Comparison of ENCODE assay signal across 9 mouse cellular contexts in the genomic region with DNA sequence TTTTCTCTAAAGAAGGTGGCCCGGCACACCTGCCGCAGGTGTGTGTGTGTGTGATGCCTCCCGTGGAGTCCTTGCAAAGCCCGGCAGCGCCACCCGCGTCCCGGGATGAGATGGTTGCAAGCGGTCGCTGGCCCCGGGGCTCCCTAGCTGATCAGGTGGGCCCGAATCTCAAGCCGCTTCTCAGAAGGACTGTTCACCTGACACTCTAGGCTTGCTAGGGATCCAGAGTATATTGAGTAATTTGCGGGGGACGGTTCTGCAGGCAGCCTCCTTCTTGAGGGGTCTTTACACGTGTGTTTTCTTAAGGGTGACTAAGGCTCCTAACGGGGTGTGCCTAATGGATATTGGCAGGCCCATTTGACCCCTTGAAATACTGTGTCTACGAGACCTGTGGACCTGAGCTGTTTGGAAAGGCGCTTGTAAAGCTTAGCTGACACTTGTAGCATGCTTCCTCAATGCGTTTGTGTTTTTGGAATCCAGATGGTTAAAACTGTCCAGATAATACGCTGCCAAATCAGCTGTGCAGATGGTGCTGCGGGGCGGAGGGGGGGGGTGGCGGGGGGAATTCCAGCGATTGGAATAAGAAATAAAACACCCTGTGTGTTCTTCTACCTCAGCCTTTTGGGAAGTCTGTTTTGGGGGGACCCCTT. TPM values are rescaled to one million over a fixed set of nuclear protein-coding genes. Genes with fewer than 3 reads are reported as not detected.
DNase-seq lines count a peak whose midpoint lies in the region; ATAC-seq and TF ChIP-seq lines count a peak whose summit lies in the region.
"Had no signal": no experiment of that assay in that cellular context is flagged by ENCODE, and none has a peak within 500 bp of the region (broad histone marks: within the 10 kb centered on the region; RNA-seq: fewer than 3 reads in every experiment).

No protein-coding gene starts in this region.

- peak; percentile 25 to 26 for DNase-seq in frontal cortex, postnatal 25 days (ENCODE audit: low spot score in 2 of 2)
- no peak for DNase-seq in frontal cortex, postnatal 14 days (ENCODE audit: low spot score in 2 of 2)
- DNase-seq in cerebellum, postnatal 10 days, result peak; percentile 55 to 59
- DNase-seq in gastrocnemius, postnatal 25 days, result peak; percentile 20
- peak; percentile 66 for DNase-seq in thymus, adult 2 months

- H3K27me3 ChIP-seq in intestine, embryonic 16.5 days (replicated peaks; ENCODE audit: control insufficient read depth, insufficient read depth, low read length), result no peaks in the 10 kb centered on the region
- peaks cover 7% of the 10 kb centered on the region; the same call in 1 of the 2 replicates for H3K27me3 ChIP-seq in liver, embryonic 16.5 days (ENCODE audit: control insufficient read depth, insufficient read depth, low read depth, low read length)
- peaks cover 11% of the 10 kb centered on the region for H3K27me3 ChIP-seq in neural tube, embryonic 13.5 days
- H3K27me3 ChIP-seq in thymus, adult 2 months (ENCODE audit: control insufficient read depth, insufficient read depth, low read length), result no peaks in the 10 kb centered on the region

- H3K36me3 ChIP-seq in intestine, embryonic 16.5 days (ENCODE audit: control insufficient read depth, insufficient read depth, low read length), result no peaks in the 10 kb centered on the region
- H3K36me3 ChIP-seq in liver, embryonic 16.5 days (ENCODE audit: control insufficient read depth, insufficient read depth), result peaks cover 4% of the 10 kb centered on the region
- no peaks in the 10 kb centered on the region for H3K36me3 ChIP-seq in neural tube, embryonic 13.5 days
- peaks cover 26% of the 10 kb centered on the region for H3K36me3 ChIP-seq in thymus, adult 2 months (ENCODE audit: control insufficient read depth, insufficient read depth, low read length)
- H3K36me3 ChIP-seq: G1E had no signal

- H3K4me3 ChIP-seq in intestine, embryonic 16.5 days (ENCODE audit: low read length), result peak overlapping the region; percentile 80
- peak overlapping the region; percentile 89 for H3K4me3 ChIP-seq in liver, embryonic 16.5 days (ENCODE audit: low read depth, low read length)
- H3K4me3 ChIP-seq in neural tube, embryonic 13.5 days, result peak overlapping the region; percentile 73
- peak overlapping the region; percentile 82 for H3K4me3 ChIP-seq in thymus, adult 2 months (ENCODE audit: control insufficient read depth, insufficient read depth, low read length)

- 1% methylated on average over 25 of the region's 25 CpGs for WGBS in intestine, embryonic 16.5 days
- 2% methylated on average over 25 of the region's 25 CpGs for WGBS in liver, embryonic 16.5 days (ENCODE audit: insufficient replicate concordance)
- WGBS in neural tube, embryonic 13.5 days, result 3% methylated on average over 25 of the region's 25 CpGs
- 0% methylated on average over 25 of the region's 25 CpGs for whole genome bisulfite sequencing in thymus, adult 2 months

- peak overlapping the region; percentile 84 for H3K9ac ChIP-seq in intestine, embryonic 16.5 days (ENCODE audit: low read depth, low read length)
- peak overlapping the region; percentile 93 for H3K9ac ChIP-seq in liver, embryonic 16.5 days (ENCODE audit: low read depth, low read length)
- peak overlapping the region; percentile 81 for H3K9ac ChIP-seq in neural tube, embryonic 13.5 days

- peak overlapping the region; percentile 68 for H3K27ac ChIP-seq in intestine, embryonic 16.5 days (ENCODE audit: low read length)
- H3K27ac ChIP-seq in liver, embryonic 16.5 days (ENCODE audit: low read length), result peak overlapping the region; percentile 69
- H3K27ac ChIP-seq in neural tube, embryonic 13.5 days (replicated peaks), result no peak overlapping the region
- peak overlapping the region; percentile 86 for H3K27ac ChIP-seq in thymus, adult 2 months (ENCODE audit: control insufficient read depth, insufficient read depth, low read length)

- peaks cover 13% of the 10 kb centered on the region for H3K4me1 ChIP-seq in intestine, embryonic 16.5 days (ENCODE audit: control insufficient read depth, insufficient read depth, low read length)
- peaks cover 38% of the 10 kb centered on the region for H3K4me1 ChIP-seq in liver, embryonic 16.5 days (ENCODE audit: control insufficient read depth, low read depth, low read length)
- peaks cover 42% of the 10 kb centered on the region for H3K4me1 ChIP-seq in neural tube, embryonic 13.5 days (replicated peaks)
- H3K4me1 ChIP-seq in thymus, adult 2 months (replicated peaks; ENCODE audit: control insufficient read depth, insufficient read depth, low read length), result peaks cover 9% of the 10 kb centered on the region

- TF ChIP-seq CTCF in thymus, adult 2 months (IDR thresholded peaks at IDR 0.05; ENCODE audit: borderline replicate concordance, control insufficient read depth, extremely low read depth, insufficient read depth, low read length, poor library complexity), result no peak

- TF ChIP-seq POLR2A in thymus, adult 2 months (IDR thresholded peaks at IDR 0.05; ENCODE audit: control insufficient read depth, extremely low read depth, insufficient read depth, low read length, poor library complexity), result no peak

- H3K9me3 ChIP-seq in intestine, embryonic 16.5 days (ENCODE audit: control insufficient read depth, low read length), result no peaks in the 10 kb centered on the region
- H3K9me3 ChIP-seq in liver, embryonic 16.5 days (replicated peaks; ENCODE audit: control insufficient read depth, low read length), result no peaks in the 10 kb centered on the region
- no peaks in the 10 kb centered on the region for H3K9me3 ChIP-seq in neural tube, embryonic 13.5 days

- ATAC-seq in intestine, embryonic 16.5 days, result peak; percentile 12
- ATAC-seq in liver, embryonic 16.5 days (ENCODE audit: low read depth), result no peak
- 0 out of 2 replicates have a peak, but pooled peaks have one; percentile 22 for ATAC-seq in neural tube, embryonic 13.5 days (ENCODE audit: low read depth)

- H3K4me2 ChIP-seq in intestine, embryonic 16.5 days (ENCODE audit: low read depth, low read length), result peak overlapping the region; percentile 89
- H3K4me2 ChIP-seq in liver, embryonic 16.5 days (ENCODE audit: low read depth, low read length), result peak overlapping the region; percentile 65
- H3K4me2 ChIP-seq in neural tube, embryonic 13.5 days, result peak overlapping the region; percentile 97

RNA-seq across cellular contexts. Expression of a gene that starts 0.9 kb away (rescaled TPM):
- 10 to 100 TPM in 1 of 2 experiments, 1 to 10 TPM in 1; 6.1 to 11.4 TPM for total RNA-seq in gastrocnemius, postnatal 25 days (2021)
- 6.1 and 6.6 TPM in 2 replicates for polyA plus RNA-seq in intestine, embryonic 16.5 days (2015; fragmentation: Nextera tagmentation; extraction: Ambion mirVana)
- 7.7 and 8.0 TPM in 2 replicates for polyA plus RNA-seq in liver, embryonic 16.5 days (2015; fragmentation: Nextera tagmentation; extraction: Ambion mirVana)
- 7.9 and 10.0 TPM in 2 replicates for polyA plus RNA-seq in neural tube, embryonic 13.5 days (2015; fragmentation: Nextera tagmentation; extraction: Ambion mirVana)
- 54.0 and 54.2 TPM in 2 replicates for polyA plus RNA-seq in thymus, adult 2 months (2012; rRNA removed)

Comparison
In these comparisons a context has a peak if more than half of its experiments do, and no peak if none do; other contexts are left out.
1. DNase-seq: peak in frontal cortex, postnatal 25 days (2 of 2), cerebellum, postnatal 10 days (2 of 2), gastrocnemius, postnatal 25 days (single experiment) and thymus, adult 2 months (single experiment); none in frontal cortex, postnatal 14 days (0 of 2).
2. Peak in every context shown above with its lines, with median percentiles within 50 percentile points of each other: H3K4me2 ChIP-seq, H3K4me3 ChIP-seq and H3K9ac ChIP-seq.